Mouse (Mus musculus) CD4-positive, CD25-positive, alpha-beta regulatory T cell (primary cell): Measurements from ENCODE around the gene Olfr17. TPM values are rescaled to one million over a fixed set of nuclear protein-coding genes. Genes with fewer than 3 reads are reported as not detected.

Experiments used
- polyA plus RNA-seq: library from polyadenylated mRNA; unstranded; fragments of 100-300 nt; shearing (Covaris generic); gene quantifications from one replicate; pipeline ENCODE4 v1.2.1, GENCODE M21; 2017

Gene Olfr17
- not detected for polyA plus RNA-seq

DNA sequence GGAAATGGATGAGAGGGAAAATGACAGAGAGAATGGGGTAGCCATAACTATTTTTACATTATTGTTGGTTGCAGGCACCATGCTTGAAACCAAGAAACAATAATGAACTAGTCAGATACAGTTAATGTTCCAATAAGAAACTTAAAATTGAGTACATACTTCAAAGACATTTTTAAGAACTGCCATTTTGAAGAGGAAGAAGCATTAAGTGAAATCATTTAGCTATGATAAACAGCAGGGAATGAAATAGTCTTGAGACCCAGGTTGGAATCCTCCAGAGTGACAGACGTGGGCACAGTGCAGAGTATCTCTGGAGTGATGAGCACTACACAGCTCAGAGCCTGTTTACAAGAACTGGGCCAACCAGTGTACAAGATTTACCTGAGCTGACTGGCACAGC is at the start of gene Olfr17:
Gene Olfr17, plus strand, starts transcription at position 301 of the 400 bp plus-strand sequence.

DNA sequence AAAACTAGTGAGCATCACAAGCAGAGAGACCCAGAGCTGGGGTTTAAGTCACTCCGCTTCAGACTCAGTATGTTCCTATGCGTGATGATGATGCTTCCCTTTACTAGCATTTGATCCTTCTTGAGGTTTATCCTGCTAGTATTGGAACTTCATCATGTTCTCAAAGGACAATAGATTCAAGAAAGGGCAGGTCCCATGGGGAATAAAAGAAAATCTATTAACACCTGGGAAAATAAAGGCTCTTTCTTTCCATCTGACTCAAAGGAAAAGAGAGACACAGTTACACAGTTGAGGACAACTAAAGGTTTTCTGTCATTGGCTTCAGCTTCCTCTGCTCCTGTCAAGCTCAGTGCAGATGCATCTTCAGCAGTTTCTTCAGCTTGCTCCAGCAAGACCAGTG is 22.3 kb upstream of the Olfr17 start, which contains the start of gene Olfr714:
Gene Olfr714, plus strand, starts transcription at position 301 of the 400 bp plus-strand sequence.

DNA sequence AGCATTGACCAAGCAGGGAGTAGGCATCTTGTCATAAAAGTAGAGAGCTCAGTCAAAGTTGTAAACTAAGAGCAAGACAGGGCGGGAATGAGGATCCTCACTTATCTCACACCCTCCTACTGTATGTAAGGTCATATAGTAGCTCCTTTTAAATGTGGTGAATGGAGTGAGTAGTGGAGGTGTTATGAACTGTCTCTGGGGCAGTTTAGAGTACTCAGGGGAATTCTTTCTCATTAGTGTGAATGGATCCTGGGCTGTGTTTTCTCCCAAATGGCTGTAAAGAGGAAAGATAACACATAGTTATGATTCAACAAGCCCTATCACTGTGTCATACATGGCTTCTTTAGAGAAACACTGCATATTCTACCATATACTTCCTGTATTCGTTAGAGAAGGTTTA is 17.2 kb downstream of the Olfr17 start, which contains the start of gene Olfr715b:
Gene Olfr715b, minus strand, starts transcription at position 101 of the 400 bp plus-strand sequence.

DNA sequence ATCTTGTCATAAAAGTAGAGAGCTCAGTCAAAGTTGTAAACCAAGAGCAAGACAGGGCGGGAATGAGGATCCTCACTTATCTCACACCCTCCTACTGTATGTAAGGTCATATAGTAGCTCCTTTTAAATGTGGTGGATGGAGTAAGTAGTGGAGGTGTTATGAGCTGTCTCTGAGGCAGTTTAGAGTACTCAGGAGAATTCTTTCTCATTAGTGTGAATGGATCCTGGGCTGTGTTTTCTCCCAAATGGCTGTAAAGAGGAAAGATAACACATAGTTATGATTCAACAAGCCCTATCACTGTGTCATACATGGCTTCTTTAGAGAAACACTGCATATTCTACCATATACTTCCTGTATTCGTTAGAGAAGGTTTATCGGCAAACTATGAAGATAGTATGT is 38.0 kb downstream of the Olfr17 start, which contains the start of gene Olfr715:
Gene Olfr715, minus strand, starts transcription at position 101 of the 400 bp plus-strand sequence.

DNA sequence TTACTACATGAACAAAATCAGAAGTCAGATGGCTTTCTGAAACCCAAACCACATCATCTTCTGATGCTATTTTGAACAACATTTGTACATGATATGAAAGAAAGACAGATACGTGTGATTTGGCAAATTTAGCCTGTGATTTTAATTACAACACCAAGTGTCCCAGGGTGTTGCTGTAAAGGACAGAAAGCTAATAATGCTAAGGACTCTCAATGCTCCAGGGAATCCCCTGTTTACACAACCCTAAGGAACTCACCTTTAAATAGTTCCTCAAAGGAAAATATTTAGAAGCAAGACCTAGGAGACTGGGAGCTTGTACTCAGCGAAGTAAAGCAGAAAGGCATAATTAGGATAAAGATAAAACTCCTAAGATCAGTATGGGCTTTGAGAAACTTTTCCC is 45.0 kb downstream of the Olfr17 start, which contains the start of gene Olfr716:
Gene Olfr716, plus strand, starts transcription at position 301 of the 400 bp plus-strand sequence.

Other genes with a start within 250 kb of the Olfr17 start
- gene Olfr703, start 249.9 kb upstream of the Olfr17 start, polyA plus RNA-seq: not detected
- gene Olfr704, start 230.0 kb upstream of the Olfr17 start, polyA plus RNA-seq: not detected
- not detected for gene Olfr705, start 216.3 kb upstream of the Olfr17 start, polyA plus RNA-seq
- not detected for gene Olfr706, start 205.1 kb upstream of the Olfr17 start, polyA plus RNA-seq
- gene Olfr707, start 192.0 kb upstream of the Olfr17 start, polyA plus RNA-seq: not detected
- not detected for gene Olfr1532-ps1, start 185.2 kb upstream of the Olfr17 start, polyA plus RNA-seq
- gene Olfr709-ps1, start 161.0 kb upstream of the Olfr17 start, polyA plus RNA-seq: not detected
- not detected for gene Olfr710, start 144.9 kb upstream of the Olfr17 start, polyA plus RNA-seq
- 0.19 TPM for gene Olfr6, start 129.3 kb upstream of the Olfr17 start, polyA plus RNA-seq
- gene Olfr711, start 117.8 kb upstream of the Olfr17 start, polyA plus RNA-seq: not detected
- not detected for gene Olfr2, start 87.1 kb upstream of the Olfr17 start, polyA plus RNA-seq
- gene Olfr713, start 62.0 kb upstream of the Olfr17 start, polyA plus RNA-seq: not detected
- gene Olfr714, start 22.2 kb upstream of the Olfr17 start, polyA plus RNA-seq: not detected
- gene Olfr715b, start 17.1 kb downstream of the Olfr17 start, polyA plus RNA-seq: not detected
- gene Olfr715, start 37.9 kb downstream of the Olfr17 start, polyA plus RNA-seq: 0.05 TPM
- 0.07 TPM for gene Olfr716, start 45.1 kb downstream of the Olfr17 start, polyA plus RNA-seq
- gene Nlrp14, start 73.8 kb downstream of the Olfr17 start, polyA plus RNA-seq: not detected
- gene Rbmxl2, start 116.2 kb downstream of the Olfr17 start, polyA plus RNA-seq: not detected